Mouse (Mus musculus) embryo, embryonic 11 days (tissue): ENCODE results near the gene Rps6kl1.
A peak's percentile ranks its signal among the peaks of the same experiment; 100 is the strongest.

Experiments
- DNase-seq: peaks from one replicate; pipeline ENCODE4 v3.0.0-alpha.2; 2015

Gene Rps6kl1

DNA sequence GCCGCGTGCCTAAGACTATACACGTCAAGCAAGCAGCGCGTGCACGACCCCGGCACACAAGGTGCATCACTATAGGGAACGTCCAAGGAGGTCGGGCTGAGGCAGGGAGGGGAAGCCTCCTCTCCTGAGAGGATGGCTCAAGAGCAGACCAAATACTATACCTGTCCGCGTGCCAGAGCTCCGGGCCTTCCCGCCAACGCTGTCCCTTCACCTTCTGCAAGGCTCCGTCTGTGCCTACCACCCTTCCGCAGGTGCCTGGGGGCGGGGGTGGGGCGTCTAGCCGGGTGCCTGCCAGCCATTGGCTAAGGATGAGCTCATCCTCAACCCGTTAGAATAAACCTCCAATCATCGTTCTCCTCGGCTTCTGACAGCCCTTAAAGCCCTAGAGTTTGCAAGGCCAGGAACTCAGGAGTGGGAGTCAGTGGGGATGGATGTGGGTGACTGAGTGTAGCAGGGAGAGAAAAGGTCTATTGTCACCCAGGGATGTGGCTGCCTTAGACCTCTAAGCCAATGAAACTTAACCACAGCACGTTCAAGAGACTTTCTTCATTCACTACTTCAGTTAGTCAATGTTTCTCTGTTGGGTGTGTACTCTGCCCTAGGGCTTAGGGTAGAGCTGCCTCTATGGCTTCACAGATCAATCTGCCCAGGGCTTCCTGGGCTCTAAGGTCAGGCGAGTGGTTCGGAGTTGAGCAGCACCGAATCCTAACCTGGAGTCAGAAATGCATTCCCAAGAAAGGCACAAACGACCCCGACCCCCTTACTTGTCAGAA is at the start of gene Rps6kl1:
TSS of gene Rps6kl1 (minus strand) at position 263 of the 773 bp plus-strand sequence.
- DNase-seq: peak; percentile 61

GRCm38 (mm10) chr12:85199954-85200353 is 48.9 kb upstream of the Rps6kl1 start:
- DNase-seq: no peak

GRCm38 (mm10) chr12:85197936-85198335 is 46.9 kb upstream of the Rps6kl1 start:
- DNase-seq: peak; percentile 78

DNA sequence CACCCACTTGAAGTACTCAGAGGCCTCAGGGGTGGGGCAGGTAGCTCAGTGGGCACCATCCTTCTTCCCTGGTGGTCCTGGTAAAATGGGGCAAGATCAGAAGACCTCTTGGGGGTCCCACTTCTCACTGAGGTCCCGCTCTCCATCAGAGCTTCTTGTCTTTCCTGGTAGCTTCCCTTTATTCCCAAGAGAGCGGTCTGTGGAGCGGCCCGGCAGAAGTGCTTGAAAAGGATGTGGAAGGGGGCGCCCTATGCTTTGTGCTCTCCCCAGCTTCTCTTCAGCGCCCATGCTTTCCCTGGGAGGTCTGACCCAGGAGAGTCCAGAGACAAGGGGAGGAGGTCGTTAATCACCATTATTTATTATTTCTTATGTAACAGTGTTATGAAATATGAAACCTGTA is 46.3 kb upstream of the Rps6kl1 start:
- DNase-seq: no peak

GRCm38 (mm10) chr12:85196191-85196590 is 45.1 kb upstream of the Rps6kl1 start:
- DNase-seq: no peak

DNA sequence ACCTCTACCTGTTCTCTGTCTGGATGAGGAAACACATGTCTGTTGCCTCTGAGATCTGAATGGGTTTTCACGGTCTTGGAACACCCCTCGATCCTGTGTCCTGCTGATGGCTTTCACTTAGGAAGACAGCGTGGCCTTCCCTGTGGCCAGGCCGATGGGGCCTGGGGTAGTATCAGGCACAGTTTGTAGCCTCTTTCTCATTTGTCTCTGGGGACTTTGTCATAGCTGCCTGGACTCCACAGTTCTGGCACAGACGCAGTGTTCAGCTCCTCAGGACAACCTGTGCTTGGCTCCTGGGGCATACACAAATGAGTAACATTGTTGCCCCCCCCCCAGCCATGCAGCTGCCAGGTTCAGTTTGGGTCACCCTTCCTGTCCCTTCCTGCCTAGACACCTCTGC is 44.0 kb upstream of the Rps6kl1 start:
- no peak for DNase-seq

- no peak for DNase-seq
These were observed 43.6 kb upstream of the Rps6kl1 start for GRCm38 (mm10) chr12:85194623-85195018.

DNA sequence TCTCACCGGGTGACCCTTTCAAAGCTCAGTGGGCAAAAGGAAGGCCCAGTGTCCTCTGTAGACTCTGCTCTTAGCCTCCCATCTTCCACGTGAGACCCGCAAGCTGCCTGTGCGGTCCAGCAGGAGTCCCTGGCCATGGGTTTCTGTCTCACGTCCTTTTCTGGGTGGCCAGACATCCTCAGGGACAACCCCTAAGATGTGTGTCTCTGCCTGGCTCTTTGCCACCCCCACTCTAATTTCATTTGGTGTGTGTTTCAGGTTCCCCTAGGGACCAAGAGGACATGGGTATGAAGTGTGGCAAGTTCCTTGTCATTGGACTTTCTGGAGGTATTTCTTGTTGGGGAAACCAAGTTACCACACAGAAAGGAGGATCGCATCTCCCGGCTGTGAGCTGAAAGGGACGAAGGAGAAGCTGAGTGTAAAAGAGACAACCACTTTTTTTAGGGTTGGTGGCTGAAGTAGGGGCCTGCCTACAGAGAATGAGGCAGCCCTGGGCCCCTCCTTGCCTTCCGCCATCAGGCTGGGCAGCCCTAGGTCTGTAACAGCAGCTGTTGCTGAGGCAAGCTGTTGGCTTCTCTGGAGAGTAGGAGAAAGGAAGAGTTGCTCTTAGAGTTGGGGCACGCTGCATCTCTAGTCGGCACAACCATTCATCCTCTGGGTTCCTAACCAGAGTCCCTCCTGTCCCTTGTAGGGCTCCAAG is 43.0 kb upstream of the Rps6kl1 start:
- no peak for DNase-seq

- no peak for DNase-seq
These were observed 42.1 kb upstream of the Rps6kl1 start for GRCm38 (mm10) chr12:85193146-85193545.

DNA sequence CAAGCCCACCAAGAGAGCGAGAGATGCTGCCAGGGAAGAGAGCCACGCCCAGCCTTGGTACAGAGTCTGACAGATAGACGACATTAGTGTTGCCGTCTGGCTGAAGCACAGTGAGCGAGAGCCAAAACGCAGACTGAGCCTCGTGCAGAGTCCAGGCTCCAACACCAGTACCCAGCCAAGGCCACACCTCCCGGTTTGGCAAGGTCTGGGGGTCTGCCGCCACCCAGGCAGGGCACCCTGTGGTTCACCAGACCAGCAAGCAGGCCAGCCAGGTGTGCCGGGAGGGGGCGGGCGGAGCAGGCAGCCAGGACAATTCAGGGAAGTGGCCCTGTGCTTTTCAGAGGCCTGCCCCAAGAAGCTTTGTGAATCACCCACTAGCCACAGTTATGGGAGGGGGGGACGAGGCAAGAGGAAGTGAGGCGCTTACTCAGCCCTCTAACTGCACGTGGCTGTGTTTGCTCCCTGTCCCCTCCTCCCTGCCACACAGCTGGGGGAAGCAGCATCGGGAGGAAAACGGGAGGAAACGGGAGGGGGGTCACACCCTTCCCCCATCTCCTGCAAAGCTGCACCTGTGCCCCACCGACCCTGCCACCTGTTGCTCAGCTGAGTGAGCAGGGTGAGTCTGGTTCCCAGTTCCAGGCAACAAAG is 41.5 kb upstream of the Rps6kl1 start:
- no peak for DNase-seq

DNA sequence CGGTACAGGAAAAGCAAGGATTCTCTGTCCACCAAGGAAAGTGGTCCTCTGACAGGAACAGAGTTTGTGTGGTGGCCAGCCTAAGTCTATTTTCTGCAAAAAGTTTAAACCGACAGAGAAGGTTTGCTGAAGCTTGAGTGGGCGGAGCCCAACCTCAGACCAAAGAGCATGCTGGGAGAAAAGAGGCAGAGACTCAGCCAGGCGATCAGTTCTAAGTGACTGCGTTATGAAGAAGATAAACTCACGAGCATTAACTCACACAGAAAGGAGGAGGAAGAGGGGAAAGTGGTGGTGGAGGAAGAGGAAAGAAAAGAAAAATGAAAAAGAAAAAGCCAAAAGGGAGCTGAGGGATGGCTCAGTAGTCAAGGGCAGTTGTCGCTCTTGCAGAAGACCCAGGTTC is 39.2 kb upstream of the Rps6kl1 start:
- no peak for DNase-seq

DNA sequence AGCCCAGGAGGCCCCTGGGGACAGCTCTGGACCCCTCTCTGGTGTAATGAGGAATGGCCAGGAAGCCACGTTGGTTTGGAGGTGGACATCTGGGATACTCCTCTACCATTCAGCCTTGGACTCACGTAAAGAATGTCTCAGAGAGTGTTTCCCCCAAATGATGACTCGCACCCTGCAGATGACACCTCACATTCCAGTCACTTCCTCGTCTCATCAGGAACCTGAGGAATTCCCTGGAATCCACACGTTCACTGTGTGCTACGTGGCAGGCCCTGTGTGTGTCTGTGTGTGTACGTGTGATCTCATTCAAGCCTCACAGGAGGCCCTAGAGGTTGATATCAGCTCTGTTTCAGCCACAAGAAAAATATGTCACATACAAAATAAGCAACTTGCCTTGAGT is 35.3 kb upstream of the Rps6kl1 start:
- no peak for DNase-seq

DNA sequence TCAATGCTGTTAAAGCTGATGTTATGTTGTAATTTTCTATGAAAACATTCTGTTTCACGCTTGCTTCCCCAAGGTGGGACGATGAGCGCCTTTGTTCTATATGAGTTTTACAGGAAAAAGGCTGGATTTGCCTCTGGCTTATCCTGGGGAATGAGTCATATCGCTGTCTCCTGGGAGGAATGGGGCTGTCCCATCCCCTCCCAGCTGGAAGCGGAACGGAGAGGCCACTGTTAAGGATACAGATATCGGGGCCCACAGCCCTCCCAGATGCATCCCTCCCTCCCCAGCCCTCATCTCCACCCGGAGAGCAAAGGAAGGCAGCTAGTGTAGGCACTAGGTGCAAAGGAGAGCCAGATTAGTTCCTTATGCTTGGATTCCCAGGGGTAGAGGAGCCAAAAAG is 34.7 kb upstream of the Rps6kl1 start:
- no peak for DNase-seq

DNA sequence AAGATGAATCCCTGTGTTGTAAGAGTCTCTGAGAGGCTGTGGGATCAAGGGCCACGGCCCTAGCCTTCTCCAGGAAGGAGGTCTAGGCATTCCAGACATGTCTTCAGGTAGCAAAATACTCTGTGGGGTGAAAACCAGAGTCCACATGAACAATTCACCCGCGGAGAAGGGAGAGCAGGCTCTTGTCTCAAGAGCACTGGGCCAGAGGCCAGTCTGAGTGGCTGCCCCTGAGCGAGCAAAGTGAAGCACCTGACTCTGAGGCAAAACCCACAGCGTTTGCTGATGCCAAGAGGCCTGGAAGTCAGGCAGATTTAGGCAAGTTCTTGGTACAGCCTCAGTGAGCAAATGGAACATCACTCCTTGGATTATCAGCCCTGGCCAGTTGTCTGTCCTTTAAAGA is 33.1 kb upstream of the Rps6kl1 start:
- no peak for DNase-seq

DNA sequence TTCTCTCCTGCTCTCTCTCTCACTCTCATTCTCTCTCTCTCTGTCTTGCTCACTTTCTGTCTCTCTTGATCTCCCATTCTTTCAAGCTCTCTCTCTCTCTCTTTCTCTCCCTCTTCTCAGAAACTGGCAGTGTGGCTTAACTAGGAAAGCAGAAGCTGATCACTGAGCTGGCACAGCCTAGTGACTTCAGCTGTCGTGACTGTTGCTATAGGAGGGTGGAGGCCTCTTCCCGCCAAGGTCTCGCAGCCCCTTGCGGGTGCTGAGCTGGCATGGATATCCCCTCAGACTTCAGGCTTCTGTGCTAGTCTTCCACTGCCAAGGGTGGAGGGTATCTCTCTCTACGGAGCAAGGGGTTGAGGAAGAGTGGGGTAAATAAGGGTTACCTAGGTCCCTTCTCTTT is 31.8 kb upstream of the Rps6kl1 start:
- DNase-seq: no peak

- peak; percentile 58 for DNase-seq
These were observed 31.2 kb upstream of the Rps6kl1 start for GRCm38 (mm10) chr12:85182345-85182643.

DNA sequence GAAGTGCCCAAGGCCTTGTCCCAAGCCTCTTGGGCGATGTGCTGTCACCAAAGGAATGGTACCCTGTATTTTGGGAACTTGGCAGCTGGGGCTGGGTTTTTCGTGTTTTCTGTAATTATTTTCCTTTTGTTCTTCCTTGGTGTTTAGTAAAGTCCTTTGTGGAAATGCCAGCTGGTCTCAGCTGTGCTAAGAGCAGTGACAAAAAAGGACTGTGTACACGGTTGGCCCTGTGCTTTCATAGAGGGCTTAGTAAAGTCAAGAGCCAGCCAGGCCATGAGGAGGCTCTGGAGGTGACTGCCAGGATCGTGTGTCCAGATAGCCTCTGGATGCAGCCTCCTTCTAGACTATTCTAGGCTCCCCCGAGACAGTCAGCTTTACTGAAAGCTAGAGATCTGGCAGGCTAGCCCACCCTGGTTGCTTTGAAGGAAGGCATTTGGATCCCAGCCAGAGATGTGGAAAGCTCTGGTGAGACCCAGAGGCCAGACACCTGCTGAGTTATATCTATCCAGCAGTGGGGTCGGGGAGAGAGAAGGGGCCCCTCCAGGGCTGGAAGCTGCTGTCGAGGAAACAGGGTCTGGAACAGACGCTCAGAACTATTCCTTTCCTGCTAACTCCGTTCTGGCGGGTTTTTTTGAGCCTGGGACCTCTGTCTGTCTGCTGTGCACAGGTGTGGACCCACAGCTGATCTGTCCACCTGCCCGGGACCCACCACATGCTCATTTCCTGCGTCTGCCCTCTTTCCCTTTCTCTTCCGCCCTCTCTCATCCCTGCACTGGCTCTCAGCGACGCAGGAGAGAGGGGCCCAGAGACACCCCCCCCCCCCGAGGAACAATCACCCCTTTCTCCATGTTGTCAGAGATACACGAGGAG is 30.6 kb upstream of the Rps6kl1 start:
- no peak for DNase-seq

GRCm38 (mm10) chr12:85178294-85178693 is 27.2 kb upstream of the Rps6kl1 start:
- DNase-seq: no peak

- no peak for DNase-seq
These were observed 26.7 kb upstream of the Rps6kl1 start, which contains the start of gene Pgf for GRCm38 (mm10) chr12:85177740-85178239. TSS of gene Pgf (minus strand) at chr12:85177790.

DNA sequence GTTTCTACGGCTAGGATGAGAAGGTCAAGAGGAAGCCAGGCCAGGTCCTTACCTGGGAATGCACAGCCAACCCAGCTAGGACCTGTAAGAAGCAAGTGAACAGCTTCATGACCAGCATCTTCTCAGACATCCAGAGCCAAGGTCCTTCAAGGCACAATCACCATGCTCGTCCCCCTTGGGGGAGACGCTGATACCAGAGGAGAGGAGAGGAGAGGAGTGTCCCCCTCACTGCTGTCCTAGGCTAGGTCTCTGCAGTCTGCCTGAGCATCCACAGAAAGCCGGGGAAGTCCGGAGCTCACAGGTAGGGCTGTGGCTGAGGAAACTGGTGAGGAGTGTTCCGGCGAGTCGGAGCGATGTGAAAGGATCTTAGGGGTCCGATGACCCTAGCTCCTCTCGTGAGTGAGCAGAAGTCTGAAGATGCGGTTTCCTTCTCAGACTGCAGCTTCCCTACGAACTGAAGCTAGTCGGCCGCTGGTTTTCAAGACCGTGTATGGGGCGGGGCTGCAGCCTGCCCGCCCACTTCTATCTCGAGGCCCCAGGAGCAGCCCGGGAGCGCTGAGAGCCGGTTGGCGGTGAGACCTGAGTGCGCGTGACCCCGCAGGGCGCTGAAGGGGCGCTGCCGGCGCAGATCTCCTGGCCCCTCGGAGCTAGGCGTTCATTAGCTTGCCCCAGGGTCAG is 25.9 kb upstream of the Rps6kl1 start:
- DNase-seq: peak; percentile 80

- peak; percentile 80 for DNase-seq
These were observed 25.1 kb upstream of the Rps6kl1 start for GRCm38 (mm10) chr12:85175926-85176845.
